In genomic region chr17:35532360-35532759, GRCm38 (mm10) we compare ENCODE assay signal across 37 mouse cellular contexts. TPM values are rescaled to one million over a fixed set of nuclear protein-coding genes. Genes with fewer than 3 reads are reported as not detected.
DNase-seq lines count a peak whose midpoint lies in the region; ATAC-seq lines count a peak whose summit lies in the region.
"Had no signal": no experiment of that assay in that cellular context is flagged by ENCODE, and none has a peak within 500 bp of the region (broad histone marks: within the 10 kb centered on the region; RNA-seq: fewer than 3 reads in every experiment).

No protein-coding gene starts in this region.

- peaks cover 36% of the 10 kb centered on the region for H3K36me3 ChIP-seq in embryonic facial prominence, embryonic 13.5 days
- H3K36me3 ChIP-seq in embryonic facial prominence, embryonic 10.5 days (replicated peaks): peaks cover 37% of the 10 kb centered on the region
- H3K36me3 ChIP-seq: forebrain, embryonic 15.5 days had no signal

- 0 out of 2 replicates have a peak overlapping the region, but pooled peaks have one; percentile 16 for H3K9ac ChIP-seq in embryonic facial prominence, embryonic 13.5 days
- H3K9ac ChIP-seq: embryonic facial prominence, embryonic 15.5 days; forebrain, embryonic 12.5 days; forebrain, embryonic 15.5 days; hindbrain, embryonic 13.5 days had no signal

- H3K4me1 ChIP-seq in embryonic facial prominence, embryonic 13.5 days: peaks cover 8% of the 10 kb centered on the region
- peaks cover 19% of the 10 kb centered on the region for H3K4me1 ChIP-seq in embryonic facial prominence, embryonic 10.5 days
- H3K4me1 ChIP-seq: forebrain, embryonic 12.5 days; forebrain, embryonic 15.5 days had no signal

- no peak overlapping the region for H3K27ac ChIP-seq in embryonic facial prominence, embryonic 13.5 days
- no peak overlapping the region for H3K27ac ChIP-seq in embryonic facial prominence, embryonic 10.5 days (replicated peaks)
- H3K27ac ChIP-seq: embryonic facial prominence, embryonic 15.5 days; forebrain, embryonic 12.5 days; forebrain, embryonic 15.5 days; hindbrain, embryonic 13.5 days had no signal

- no peak for ATAC-seq in embryonic facial prominence, embryonic 13.5 days (ENCODE audit: insufficient number of reproducible peaks, insufficient read depth, low FRiP score, low TSS enrichment, low read depth)
- ATAC-seq: activated CD4-positive, CD25-positive, alpha-beta regulatory T cell, adult 4 months; forebrain, embryonic 15.5 days; hindbrain, embryonic 16.5 days; Patski had no signal

- no peak for DNase-seq in embryonic facial prominence, embryonic 10.5 days (ENCODE audit: low spot score)
- peak; percentile 29 for DNase-seq in kidney, postnatal 14 days
- DNase-seq in kidney, adult 9 months: no peak
- DNase-seq in ES-CJ7 (ENCODE audit: low read depth, low spot score): peak; percentile 90
- DNase-seq in ZHBTc4 (ENCODE audit: low read depth, low spot score): peak; percentile 53
- no peak for DNase-seq in thymus, postnatal 0 days (ENCODE audit: low spot score)
- no peak for DNase-seq in layer of hippocampus, postnatal 36 days
- DNase-seq: adrenal gland, adult 8-10 months; adrenal gland, postnatal 25 days; cerebellum, adult 11-12 months; cerebellum, adult 8-10 months; cerebellum, postnatal 36 days; embryo, embryonic 11 days; gastrocnemius, postnatal 14 days; heart, adult 11 months; kidney, adult 18-20 months had no signal

- no peak overlapping the region for H3K4me3 ChIP-seq in embryonic facial prominence, embryonic 13.5 days
- H3K4me3 ChIP-seq in embryonic facial prominence, embryonic 10.5 days: no peak overlapping the region
- H3K4me3 ChIP-seq: embryonic facial prominence, embryonic 15.5 days; erythroblast, embryonic 14.5 days; forebrain, embryonic 12.5 days; forebrain, embryonic 15.5 days; hindbrain, embryonic 13.5 days had no signal

- H3K9me3 ChIP-seq in embryonic facial prominence, embryonic 13.5 days: no peaks in the 10 kb centered on the region
- H3K9me3 ChIP-seq in embryonic facial prominence, embryonic 10.5 days: no peaks in the 10 kb centered on the region
- H3K9me3 ChIP-seq: embryonic facial prominence, embryonic 15.5 days; forebrain, embryonic 12.5 days; forebrain, embryonic 15.5 days; G1E; hindbrain, embryonic 13.5 days had no signal

- H3K4me2 ChIP-seq in embryonic facial prominence, embryonic 13.5 days: no peak overlapping the region
- H3K4me2 ChIP-seq: embryonic facial prominence, embryonic 15.5 days; forebrain, embryonic 12.5 days; forebrain, embryonic 15.5 days; heart, embryonic 11.5 days; hindbrain, embryonic 13.5 days had no signal

- WGBS in embryonic facial prominence, embryonic 13.5 days: 9% methylated on average over 3 of the region's 3 CpGs
- 13% methylated on average over 3 of the region's 3 CpGs for WGBS in embryonic facial prominence, embryonic 10.5 days

- no peaks in the 10 kb centered on the region for H3K27me3 ChIP-seq in embryonic facial prominence, embryonic 13.5 days
- no peaks in the 10 kb centered on the region for H3K27me3 ChIP-seq in embryonic facial prominence, embryonic 10.5 days (replicated peaks; ENCODE audit: low read depth, poor library complexity, severe bottlenecking)
- H3K27me3 ChIP-seq: embryonic facial prominence, embryonic 15.5 days; forebrain, embryonic 15.5 days; Patski had no signal

RNA-seq across cellular contexts. Expression of gene Psors1c2, which starts 0.6 kb away (rescaled TPM):
- 1.5 and 1.9 TPM in 2 replicates for polyA plus RNA-seq in embryonic facial prominence, embryonic 13.5 days (2015; fragmentation: Nextera tagmentation; extraction: Ambion mirVana)
- polyA plus RNA-seq in embryonic facial prominence, embryonic 10.5 days (2016; fragmentation: Nextera tagmentation; extraction: Ambion mirVana): 1.6 and 1.9 TPM in 2 replicates
- polyA plus RNA-seq in thymus, postnatal 0 days (2015; fragmentation: Nextera tagmentation; extraction: Ambion mirVana): 10.2 and 12.7 TPM in 2 replicates
- under 1 TPM; 0.42 to 0.63 TPM for total RNA-seq in layer of hippocampus, postnatal 36 days (2021)
- total RNA-seq: adrenal gland, adult 8-10 months; adrenal gland, postnatal 25 days; gastrocnemius, adult 18-20 months; gastrocnemius, postnatal 14 days; gastrocnemius, postnatal 4 days; heart, adult 8-10 months; heart, postnatal 25 days; hematopoietic stem cell, adult 5-6 weeks had no signal
- polyA plus RNA-seq: activated CD4-positive, CD25-positive, alpha-beta regulatory T cell, adult 4 months; heart, embryonic 11.5 days had no signal

RNA-seq across cellular contexts. Expression of gene Cchcr1, which starts 15.5 kb away (rescaled TPM):
- polyA plus RNA-seq in embryonic facial prominence, embryonic 13.5 days (2015; fragmentation: Nextera tagmentation; extraction: Ambion mirVana): 23.2 and 24.2 TPM in 2 replicates
- 24.2 and 25.0 TPM in 2 replicates for polyA plus RNA-seq in embryonic facial prominence, embryonic 10.5 days (2016; fragmentation: Nextera tagmentation; extraction: Ambion mirVana)
- polyA plus RNA-seq in thymus, postnatal 0 days (2015; fragmentation: Nextera tagmentation; extraction: Ambion mirVana): 8.7 and 9.8 TPM in 2 replicates
- total RNA-seq in layer of hippocampus, postnatal 36 days (2021): 10 to 100 TPM in 1 of 2 experiments, 1 to 10 TPM in 1; 9.3 to 10.0 TPM

RNA-seq across cellular contexts. Expression of gene Tcf19, which starts 15.7 kb away (rescaled TPM):
- 74.1 and 78.2 TPM in 2 replicates for polyA plus RNA-seq in embryonic facial prominence, embryonic 13.5 days (2015; fragmentation: Nextera tagmentation; extraction: Ambion mirVana)
- polyA plus RNA-seq in embryonic facial prominence, embryonic 10.5 days (2016; fragmentation: Nextera tagmentation; extraction: Ambion mirVana): 43.7 and 45.5 TPM in 2 replicates
- polyA plus RNA-seq in thymus, postnatal 0 days (2015; fragmentation: Nextera tagmentation; extraction: Ambion mirVana): 75.9 and 80.4 TPM in 2 replicates
- 1 to 10 TPM; 4.3 to 5.8 TPM for total RNA-seq in layer of hippocampus, postnatal 36 days (2021)

RNA-seq across cellular contexts. Expression of gene Cdsn, which starts 19.6 kb away (rescaled TPM):
- 0.10 TPM in 1 of 2 replicates, not detected in the other for polyA plus RNA-seq in embryonic facial prominence, embryonic 13.5 days (2015; fragmentation: Nextera tagmentation; extraction: Ambion mirVana)
- polyA plus RNA-seq in embryonic facial prominence, embryonic 10.5 days (2016; fragmentation: Nextera tagmentation; extraction: Ambion mirVana): not detected in 2 replicates
- polyA plus RNA-seq in thymus, postnatal 0 days (2015; fragmentation: Nextera tagmentation; extraction: Ambion mirVana): 0.22 and 0.28 TPM in 2 replicates
- total RNA-seq in layer of hippocampus, postnatal 36 days (2021): under 1 TPM in 1 of 2 experiments, not detected in 1; 0.40 TPM
- total RNA-seq: G1E; hematopoietic stem cell, adult 5-6 weeks had no signal
- polyA plus RNA-seq: activated CD4-positive, CD25-positive, alpha-beta regulatory T cell, adult 4 months; embryonic facial prominence, embryonic 11.5 days; erythroblast, embryonic 14.5 days; forebrain, embryonic 12.5 days; G1E had no signal

RNA-seq across cellular contexts. Expression of gene Pou5f1, which starts 26.5 kb away (rescaled TPM):
- polyA plus RNA-seq in embryonic facial prominence, embryonic 13.5 days (2015; fragmentation: Nextera tagmentation; extraction: Ambion mirVana): not detected in 2 replicates
- polyA plus RNA-seq in embryonic facial prominence, embryonic 10.5 days (2016; fragmentation: Nextera tagmentation; extraction: Ambion mirVana): not detected in 2 replicates
- 0.44 and 0.62 TPM in 2 replicates for polyA plus RNA-seq in thymus, postnatal 0 days (2015; fragmentation: Nextera tagmentation; extraction: Ambion mirVana)
- total RNA-seq in layer of hippocampus, postnatal 36 days (2021): under 1 TPM in 1 of 2 experiments, not detected in 1; 0.32 TPM
- total RNA-seq: gastrocnemius, adult 18-20 months; gastrocnemius, postnatal 14 days; heart, adult 8-10 months; heart, postnatal 25 days had no signal
- polyA plus RNA-seq: brain, embryonic 14.5 days; cortical plate, adult 2 months; embryonic facial prominence, embryonic 11.5 days; embryonic facial prominence, embryonic 15.5 days; forebrain, embryonic 15.5 days; G1E; heart, embryonic 11.5 days; heart, embryonic 14.5 days; heart, postnatal 0 days; hindbrain, embryonic 13.5 days; hindbrain, embryonic 16.5 days; Patski had no signal

Comparison
In these comparisons a context has a peak if more than half of its experiments do, and no peak if none do; other contexts are left out.
1. DNase-seq: peak in kidney, postnatal 14 days (single experiment), ES-CJ7 (single experiment) and ZHBTc4 (single experiment); none in embryonic facial prominence, embryonic 10.5 days (single experiment), kidney, adult 9 months (single experiment), thymus, postnatal 0 days (single experiment) and layer of hippocampus, postnatal 36 days (0 of 2).